ENCODE assay signal across 8 mouse cellular contexts in genomic region chr3:82547908-82548721, GRCm38 (mm10). TPM values are rescaled to one million over a fixed set of nuclear protein-coding genes. Genes with fewer than 3 reads are reported as not detected.
A peak's percentile ranks its signal among the peaks of the same experiment; 100 is the strongest.
DNase-seq lines count a peak whose midpoint lies in the region; ATAC-seq and TF ChIP-seq lines count a peak whose summit lies in the region.

Gene Npy2r (minus strand): TSS chr3:82548084.

- H3K27ac ChIP-seq in left cerebral cortex, adult 2 months: no peak within 1 kb of the TSS
- H3K27ac ChIP-seq in forebrain, embryonic 12.5 days: no peak within 1 kb of the TSS
- no peak within 1 kb of the TSS for H3K27ac ChIP-seq in kidney, postnatal 0 days
- no peak within 1 kb of the TSS for H3K27ac ChIP-seq in midbrain, embryonic 11.5 days (ENCODE audit: low read depth, low read length)

- H3K4me2 ChIP-seq in forebrain, embryonic 12.5 days: peak within 1 kb of the TSS; percentile 91
- peak within 1 kb of the TSS; percentile 85 for H3K4me2 ChIP-seq in kidney, postnatal 0 days (ENCODE audit: low read length)
- peak within 1 kb of the TSS; percentile 86 for H3K4me2 ChIP-seq in midbrain, embryonic 11.5 days

- H3K36me3 ChIP-seq in forebrain, embryonic 12.5 days (replicated peaks): no peaks in the 10 kb centered on the region
- H3K36me3 ChIP-seq in kidney, postnatal 0 days (ENCODE audit: insufficient read depth, low read length): no peaks in the 10 kb centered on the region
- no peaks in the 10 kb centered on the region for H3K36me3 ChIP-seq in midbrain, embryonic 11.5 days (ENCODE audit: control insufficient read depth, insufficient read depth, low read length)

- peaks cover 18% of the 10 kb centered on the region for H3K4me1 ChIP-seq in forebrain, embryonic 12.5 days
- peaks cover 4% of the 10 kb centered on the region; the same call in 1 of the 2 replicates for H3K4me1 ChIP-seq in kidney, postnatal 0 days (replicated peaks; ENCODE audit: insufficient read depth, low read length)
- no peaks in the 10 kb centered on the region for H3K4me1 ChIP-seq in midbrain, embryonic 11.5 days (ENCODE audit: control insufficient read depth, insufficient read depth, low read length)

- intact Hi-C loops in left cerebral cortex, adult 2 months (cut with DNase I): loop anchor here (10.0 kb wide), 1 partner anchor 177 kb away; no protein-coding TSS in a partner anchor

- peak within 1 kb of the TSS; percentile 55 for H3K9ac ChIP-seq in forebrain, embryonic 12.5 days
- H3K9ac ChIP-seq in kidney, postnatal 0 days (ENCODE audit: low read depth, low read length): peak within 1 kb of the TSS; percentile 38
- peak within 1 kb of the TSS; percentile 63 for H3K9ac ChIP-seq in midbrain, embryonic 11.5 days (ENCODE audit: low read length)

- ATAC-seq in forebrain, embryonic 12.5 days (ENCODE audit: low FRiP score): peak; percentile 72
- ATAC-seq in kidney, postnatal 0 days (replicated peaks; ENCODE audit: low FRiP score, low read depth): peak; percentile 63
- peak; percentile 82 for ATAC-seq in midbrain, embryonic 11.5 days (ENCODE audit: low FRiP score)

- WGBS in forebrain, embryonic 12.5 days: 0% methylated on average over 32 of the region's 32 CpGs
- under 1% methylated on average over 32 of the region's 32 CpGs for WGBS in kidney, postnatal 0 days
- under 1% methylated on average over 32 of the region's 32 CpGs for WGBS in midbrain, embryonic 11.5 days

- H3K27me3 ChIP-seq in forebrain, embryonic 12.5 days: peaks cover 22% of the 10 kb centered on the region
- no peaks in the 10 kb centered on the region for H3K27me3 ChIP-seq in kidney, postnatal 0 days (ENCODE audit: insufficient read depth, low read length)
- H3K27me3 ChIP-seq in midbrain, embryonic 11.5 days (ENCODE audit: control insufficient read depth, insufficient read depth, low read length): peaks cover 6% of the 10 kb centered on the region; the same call in 1 of the 2 replicates

- DNase-seq in left cerebral cortex, adult 2 months (ENCODE audit: extremely low spot score in 1 of 2, low spot score in 2 of 2): peak in 1 of 2 experiments; percentile 21
- no peak for DNase-seq in left cerebral cortex, adult 8-10 months (ENCODE audit: low spot score in 2 of 2)
- DNase-seq in brain, adult 2 months (ENCODE audit: low read depth, low spot score): peak; percentile 23
- DNase-seq in kidney, postnatal 0 days (ENCODE audit: low spot score): peak; percentile 29
- DNase-seq in midbrain, embryonic 11.5 days (ENCODE audit: low spot score, missing footprints): peak; percentile 96
- no peak for DNase-seq in MN1 (ENCODE audit: low spot score)
- no peak for DNase-seq in urinary bladder, postnatal 14 days (ENCODE audit: low spot score)

- TF ChIP-seq CTCF in left cerebral cortex, adult 2 months (IDR thresholded peaks at IDR 0.05): no peak
- TF ChIP-seq CTCF in kidney, postnatal 0 days (IDR thresholded peaks at IDR 0.05; ENCODE audit: low read depth): no peak

- peak within 1 kb of the TSS; percentile 42 for H3K4me3 ChIP-seq in left cerebral cortex, adult 2 months
- H3K4me3 ChIP-seq in forebrain, embryonic 12.5 days (replicated peaks): peak within 1 kb of the TSS; percentile 47
- peak within 1 kb of the TSS; percentile 40 for H3K4me3 ChIP-seq in kidney, postnatal 0 days (replicated peaks; ENCODE audit: low read depth, low read length)
- H3K4me3 ChIP-seq in midbrain, embryonic 11.5 days (ENCODE audit: low read depth, low read length): peak within 1 kb of the TSS; percentile 46

- H3K9me3 ChIP-seq in forebrain, embryonic 12.5 days: no peaks in the 10 kb centered on the region
- H3K9me3 ChIP-seq in kidney, postnatal 0 days (replicated peaks; ENCODE audit: low read length): no peaks in the 10 kb centered on the region
- H3K9me3 ChIP-seq in midbrain, embryonic 11.5 days (ENCODE audit: control insufficient read depth, low read length): no peaks in the 10 kb centered on the region

RNA-seq across cellular contexts. Expression of gene Npy2r, which starts in this region (rescaled TPM):
- total RNA-seq in left cerebral cortex, adult 2 months (2021): 1 to 10 TPM; 5.2 to 6.1 TPM
- total RNA-seq in left cerebral cortex, adult 8-10 months (2022): 1 to 10 TPM; 3.4 to 7.9 (median 6.3) TPM
- 0.12 and 0.31 TPM in 2 replicates for polyA plus RNA-seq in forebrain, embryonic 12.5 days (2016; fragmentation: Nextera tagmentation; extraction: Ambion mirVana)
- 0.64 and 0.77 TPM in 2 replicates for polyA plus RNA-seq in kidney, postnatal 0 days (2015; fragmentation: Nextera tagmentation; extraction: Ambion mirVana)
- 0.14 TPM in 1 of 2 replicates, not detected in the other for polyA plus RNA-seq in midbrain, embryonic 11.5 days (2014; fragmentation: Nextera tagmentation; extraction: Ambion mirVana)

Comparison
In these comparisons a context has a peak if more than half of its experiments do, and no peak if none do; other contexts are left out.
1. Peak in ATAC-seq, H3K4me3 ChIP-seq, H3K9ac ChIP-seq and H3K4me2 ChIP-seq in forebrain, embryonic 12.5 days; RNA of the gene not detected or under 1 TPM.
2. Peak in DNase-seq, ATAC-seq, H3K4me3 ChIP-seq, H3K9ac ChIP-seq and H3K4me2 ChIP-seq in kidney, postnatal 0 days; RNA of the gene not detected or under 1 TPM.
3. Peak in DNase-seq, ATAC-seq, H3K4me3 ChIP-seq, H3K9ac ChIP-seq and H3K4me2 ChIP-seq in midbrain, embryonic 11.5 days; RNA of the gene not detected or under 1 TPM.